Mouse (Mus musculus) heart, postnatal 10 days (tissue): ENCODE data around the gene Msrb3. TPM values are rescaled to one million over a fixed set of nuclear protein-coding genes. Genes with fewer than 3 reads are reported as not detected.
A peak's percentile ranks its signal among the peaks of the same experiment; 100 is the strongest.

ENCODE experiments used
- DNase-seq, 2 experiments: peaks; one replicate each; pipeline ENCODE4 v3.0.0; 2021
- intact Hi-C: fragments of 180-260 bp; cut with DNase I; formaldehyde crosslinking; loops from one replicate; pipeline ENCODE4 v1.15.1; 2025
- total RNA-seq, 2 experiments: library from RNA; stranded (reverse); gene quantifications; 2 replicates each; pipeline ENCODE4 v1.2.3; 2021

Msrb3 gene
- total RNA-seq: 100 to 1,000 TPM; 131 to 148 TPM

DNA sequence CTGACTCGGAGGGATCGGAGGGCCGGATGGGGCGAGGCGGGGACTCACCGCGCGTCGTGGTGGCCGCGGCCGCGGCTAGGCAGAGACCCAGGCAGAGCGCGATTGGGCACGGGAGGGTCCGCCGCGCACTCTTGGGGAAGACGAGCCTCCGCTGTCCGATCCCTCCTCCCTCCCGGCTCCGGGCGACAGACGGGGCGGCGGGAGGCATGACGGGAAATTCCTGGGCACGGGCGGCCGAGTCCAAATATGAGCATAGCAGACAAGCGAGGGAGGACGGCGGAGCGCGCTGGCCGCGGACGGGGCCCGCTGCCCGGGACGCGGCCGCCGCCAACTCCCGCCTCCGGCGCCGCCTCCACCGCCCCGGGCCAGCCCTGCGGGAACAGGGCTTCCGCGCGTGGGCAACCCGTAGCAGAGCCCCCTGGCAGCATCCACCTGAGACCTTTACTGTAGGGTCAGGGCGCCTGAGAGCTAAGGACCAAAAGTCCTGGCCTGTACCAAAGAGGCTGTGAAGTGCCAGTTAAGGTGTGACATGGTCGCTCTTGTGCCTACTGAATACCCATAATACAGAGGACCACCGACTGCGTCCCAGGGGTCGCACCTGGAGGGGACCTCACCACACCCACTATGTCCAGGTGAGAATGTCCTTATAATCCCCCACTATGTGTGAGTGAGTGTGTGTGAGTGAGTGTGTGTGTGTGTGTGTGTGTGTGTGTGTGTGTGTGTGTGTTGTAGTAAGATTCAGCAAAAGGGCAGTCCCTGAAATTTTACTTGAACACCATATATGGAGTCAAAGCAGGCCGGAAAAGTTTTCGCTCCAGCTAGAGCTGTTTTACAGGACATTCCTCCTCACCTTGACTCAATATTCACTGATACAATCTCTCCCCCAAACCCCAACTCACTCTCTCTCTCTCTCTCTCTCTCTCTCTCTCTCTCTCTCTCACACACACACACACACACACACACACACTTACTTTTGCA, at the start of gene Msrb3:
TSS of gene Msrb3 (minus strand) at position 317 of the 978 bp plus-strand sequence.
- peak; percentile 93 to 94 for DNase-seq
- intact Hi-C loops: no loop called here

DNA sequence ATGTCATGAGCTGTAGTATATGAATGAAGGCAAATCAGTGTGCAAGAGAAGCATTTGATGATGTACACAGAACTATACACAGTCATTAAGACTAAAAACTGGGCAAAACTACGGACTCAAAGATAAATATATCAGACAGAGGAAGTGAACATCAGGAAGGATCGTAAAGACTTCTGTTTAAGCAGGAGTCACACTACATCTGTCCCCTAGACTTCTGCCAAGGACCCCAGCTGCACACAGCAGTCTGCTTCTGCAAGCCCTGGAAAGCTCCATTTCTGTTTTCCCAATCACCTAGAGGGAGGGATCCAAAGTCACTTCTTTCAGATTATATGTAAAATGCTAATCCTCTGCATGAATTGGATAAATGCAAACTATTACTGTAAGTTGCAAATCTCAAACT, 49.6 kb upstream of the Msrb3 start:
- DNase-seq: peak in 1 of 2 experiments; percentile 24
- intact Hi-C loops: no loop called here

DNA sequence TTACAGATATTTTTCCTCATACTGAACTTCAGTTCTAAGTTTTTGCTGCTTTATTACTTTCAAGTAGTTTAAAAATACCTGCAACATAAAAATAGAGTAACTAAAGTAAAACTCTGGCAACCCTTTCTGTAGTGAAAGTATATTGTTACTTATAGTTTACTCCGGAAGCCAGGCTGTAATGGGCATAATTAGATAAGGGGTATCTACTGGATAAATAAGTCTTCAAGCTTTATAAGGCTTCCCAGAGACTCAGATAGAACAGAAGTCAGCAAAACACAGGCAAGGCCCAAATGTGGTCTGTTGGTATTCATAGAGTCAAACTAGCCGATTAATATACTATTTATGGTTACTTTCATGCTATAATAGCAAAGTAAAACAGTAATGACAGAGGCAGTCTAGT, 48.9 kb upstream of the Msrb3 start:
- DNase-seq: no peak
- intact Hi-C loops: no loop called here

DNA sequence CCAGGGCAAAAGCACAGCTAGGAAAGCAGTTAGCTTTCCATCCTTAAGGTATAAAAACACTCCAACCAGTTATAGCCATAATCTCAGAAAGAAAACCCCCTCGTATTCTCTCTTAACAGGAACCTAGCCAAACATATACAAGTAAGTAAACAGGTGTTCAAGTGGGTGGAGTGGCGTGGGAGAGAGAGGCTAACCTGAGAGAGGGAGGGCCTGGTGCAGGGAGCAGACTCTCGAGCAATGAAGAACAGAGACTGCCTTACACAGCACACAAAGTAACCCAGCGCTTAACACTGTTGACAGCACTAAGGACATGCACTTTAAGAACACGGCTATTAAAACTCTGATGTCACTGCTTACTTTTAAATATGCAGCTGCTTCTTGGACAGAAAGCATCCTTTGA, 47.9 kb upstream of the Msrb3 start:
- no peak for DNase-seq
- intact Hi-C loops: no loop called here

DNA sequence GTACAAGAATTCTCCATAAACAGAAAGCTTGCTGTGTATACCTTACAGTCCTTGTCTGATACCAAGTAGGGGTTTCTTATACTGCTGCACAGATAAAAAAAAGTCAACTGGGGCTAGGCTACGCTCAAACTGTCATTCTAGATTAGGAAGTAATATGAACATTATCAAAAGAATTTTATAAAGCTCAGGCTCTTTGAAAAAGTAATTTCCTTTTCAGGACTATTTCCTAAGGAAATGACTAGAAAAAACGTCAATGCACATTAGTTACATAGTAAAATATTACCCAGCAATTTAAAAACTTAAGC, 40.0 kb upstream of the Msrb3 start:
- DNase-seq: no peak
- intact Hi-C loops: loop anchor here (1.0 to 2.0 kb wide), 3 partner anchors 40 to 317 kb away; partner anchors contain the start of genes Lemd3 and Wif1

DNA sequence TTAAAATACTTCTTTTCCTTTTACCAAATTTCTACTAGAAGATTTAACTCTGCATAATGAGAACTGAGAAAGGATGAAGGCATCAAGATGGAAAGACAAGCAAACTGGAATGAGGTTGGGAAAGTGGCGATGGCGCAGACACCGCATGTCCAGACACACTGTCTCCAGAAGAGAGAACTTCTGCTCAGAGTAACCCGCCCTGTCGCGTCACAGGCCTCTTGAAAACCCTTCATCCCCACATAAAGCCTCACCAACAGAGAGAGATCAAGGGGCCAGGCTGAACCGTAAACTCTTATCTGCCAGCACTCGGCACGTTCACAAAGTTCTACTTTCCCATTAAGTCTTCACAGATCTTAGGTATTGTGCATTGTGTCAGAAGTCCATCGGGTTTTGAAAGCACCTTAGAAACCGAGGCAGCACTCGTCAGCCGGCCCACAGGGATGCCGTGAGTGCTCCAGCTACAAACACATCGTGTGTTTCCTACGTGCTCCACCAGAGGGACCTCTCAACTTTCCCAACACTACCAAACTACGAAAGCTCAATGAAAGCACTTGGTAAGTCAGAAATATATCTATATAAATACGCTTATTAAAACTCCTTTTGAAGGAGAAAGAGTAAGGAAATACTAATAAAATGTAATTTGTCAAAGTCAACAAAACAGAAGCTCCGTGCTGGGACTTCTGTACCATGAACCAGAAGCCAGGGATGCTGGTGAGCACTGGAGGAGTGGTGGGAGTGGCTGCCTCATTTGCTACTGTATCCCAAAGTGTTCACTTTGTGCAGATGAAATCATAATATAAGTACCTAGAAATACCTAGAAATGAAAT, 39.4 kb upstream of the Msrb3 start:
- intact Hi-C loops: loop anchor here (1.0 to 2.0 kb wide), 3 partner anchors 41 to 318 kb away; partner anchors contain the start of genes Lemd3 and Wif1
- DNase-seq: peak; percentile 57 to 70

DNA sequence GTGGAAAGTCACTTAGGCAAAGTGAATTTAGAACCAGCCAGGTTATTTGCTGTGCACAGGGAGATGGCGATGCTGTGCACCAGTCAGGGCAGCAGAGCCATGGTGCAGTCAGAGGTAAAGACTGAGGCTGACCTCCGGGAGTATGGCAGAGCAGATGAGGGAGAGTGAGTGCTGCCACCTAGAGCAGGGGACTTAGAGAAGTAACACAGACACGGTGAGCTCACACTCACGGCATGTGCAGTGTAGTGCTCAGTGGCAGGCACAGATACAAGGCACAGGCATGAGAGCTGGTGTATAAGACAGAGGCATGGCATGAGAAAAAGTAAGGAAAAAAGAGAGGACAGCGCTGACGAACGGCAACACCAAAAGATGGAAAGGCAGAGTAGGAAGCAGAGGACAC, 30.6 kb upstream of the Msrb3 start:
- intact Hi-C loops: no loop called here
- peak in 1 of 2 experiments; percentile 10 for DNase-seq

DNA sequence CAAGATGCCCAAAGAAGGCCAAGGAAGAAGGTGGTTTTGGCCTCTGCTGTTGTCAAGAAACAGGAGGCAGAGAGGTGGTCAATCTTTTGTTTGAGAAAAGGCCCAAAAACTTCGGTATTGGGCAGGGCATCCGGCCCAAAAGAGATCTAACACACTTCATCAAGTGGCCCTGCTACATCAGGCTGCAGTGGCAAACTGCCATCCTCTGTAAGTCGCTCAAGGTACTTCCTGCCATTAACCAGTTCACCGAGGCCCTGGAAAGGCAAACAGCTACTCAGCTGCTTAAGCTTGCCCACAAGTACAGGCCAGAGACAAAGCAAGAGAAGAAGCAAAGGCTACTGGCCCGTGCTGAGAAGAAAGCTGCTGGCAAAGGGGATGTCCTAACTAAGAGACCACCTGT, 29.3 kb upstream of the Msrb3 start:
- DNase-seq: peak; percentile 23 to 34
- intact Hi-C loops: no loop called here

DNA sequence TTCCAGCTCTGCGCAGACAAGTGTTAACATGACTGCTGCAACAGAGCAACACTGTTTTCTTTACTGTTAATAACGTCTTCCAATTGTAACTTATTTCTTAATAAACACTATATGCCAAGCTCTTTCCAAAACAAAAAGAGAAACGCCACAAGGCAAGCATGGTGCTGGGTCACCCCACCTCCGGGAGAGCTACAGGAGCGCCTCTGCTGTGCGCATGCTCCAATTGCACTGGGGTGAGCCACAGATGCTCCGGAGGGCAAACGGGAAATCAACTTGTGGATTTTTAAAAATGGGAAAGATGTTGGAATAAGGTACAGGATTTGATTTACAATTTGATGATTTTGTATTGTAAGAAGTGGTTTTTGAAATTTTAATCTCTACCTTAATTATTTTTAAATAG, 27.3 kb upstream of the Msrb3 start:
- intact Hi-C loops: no loop called here
- no peak for DNase-seq

DNA sequence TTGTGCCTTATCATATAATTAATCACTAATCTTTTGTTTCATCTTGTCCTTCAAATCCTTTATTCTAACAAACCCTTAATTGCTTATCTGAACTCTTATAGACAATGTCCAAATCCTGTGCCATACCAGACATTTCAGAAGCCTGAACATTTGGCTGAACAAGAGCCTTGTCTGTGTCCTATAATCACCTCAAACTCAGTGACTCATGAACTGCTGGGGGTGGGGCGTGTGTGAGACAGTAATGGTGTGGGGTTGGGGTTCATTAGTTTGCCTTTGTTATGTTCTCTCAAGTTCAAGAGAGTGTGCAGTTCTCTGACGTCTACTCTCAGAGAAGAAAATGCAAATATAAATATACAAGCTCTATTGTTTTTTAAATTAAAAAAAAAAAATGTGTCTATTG, 22.6 kb upstream of the Msrb3 start:
- intact Hi-C loops: no loop called here

DNA sequence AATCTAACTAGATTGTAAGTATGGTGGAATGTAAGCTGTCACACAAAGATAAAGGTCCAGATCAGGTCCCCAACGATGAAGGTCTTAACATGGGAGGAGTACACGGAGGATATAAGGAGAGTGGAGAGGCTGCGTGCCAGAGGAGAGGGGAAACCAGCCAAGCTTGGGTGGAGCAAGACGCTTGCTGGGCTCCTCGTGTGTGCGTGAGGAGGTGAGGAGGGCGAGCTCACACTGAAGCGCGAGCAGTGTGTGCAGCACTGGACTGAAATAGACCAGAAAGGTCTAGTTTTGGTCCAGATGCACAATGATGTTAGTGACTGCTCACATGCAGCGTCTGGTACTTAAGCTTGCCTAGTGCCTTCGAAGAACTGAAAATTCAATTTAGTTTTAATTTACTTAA, 21.7 kb upstream of the Msrb3 start:
- intact Hi-C loops: no loop called here
- no peak for DNase-seq

More for the DNA sequence above, 22.6 kb upstream of the Msrb3 start:
- DNase-seq: no peak

DNA sequence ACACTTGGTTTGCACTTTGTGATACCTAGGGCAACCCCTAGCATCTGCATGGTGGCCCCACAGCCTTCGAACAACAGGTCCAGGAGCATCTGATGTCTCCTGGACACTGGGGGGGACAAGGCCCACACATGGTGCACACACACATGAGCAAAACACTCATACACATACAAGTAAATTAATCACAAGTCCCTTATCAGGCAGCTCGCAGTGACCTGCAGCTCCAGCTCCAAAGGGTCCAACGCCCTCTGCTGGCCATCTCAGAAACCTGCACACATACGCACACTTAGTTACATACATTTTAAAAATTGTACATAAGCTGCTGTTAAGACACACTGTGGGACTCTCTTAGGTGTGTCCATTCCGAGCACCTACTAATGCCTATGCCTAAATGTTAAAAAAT, 17.3 kb upstream of the Msrb3 start:
- intact Hi-C loops: no loop called here
- peak in 1 of 2 experiments; percentile 28 for DNase-seq

DNA sequence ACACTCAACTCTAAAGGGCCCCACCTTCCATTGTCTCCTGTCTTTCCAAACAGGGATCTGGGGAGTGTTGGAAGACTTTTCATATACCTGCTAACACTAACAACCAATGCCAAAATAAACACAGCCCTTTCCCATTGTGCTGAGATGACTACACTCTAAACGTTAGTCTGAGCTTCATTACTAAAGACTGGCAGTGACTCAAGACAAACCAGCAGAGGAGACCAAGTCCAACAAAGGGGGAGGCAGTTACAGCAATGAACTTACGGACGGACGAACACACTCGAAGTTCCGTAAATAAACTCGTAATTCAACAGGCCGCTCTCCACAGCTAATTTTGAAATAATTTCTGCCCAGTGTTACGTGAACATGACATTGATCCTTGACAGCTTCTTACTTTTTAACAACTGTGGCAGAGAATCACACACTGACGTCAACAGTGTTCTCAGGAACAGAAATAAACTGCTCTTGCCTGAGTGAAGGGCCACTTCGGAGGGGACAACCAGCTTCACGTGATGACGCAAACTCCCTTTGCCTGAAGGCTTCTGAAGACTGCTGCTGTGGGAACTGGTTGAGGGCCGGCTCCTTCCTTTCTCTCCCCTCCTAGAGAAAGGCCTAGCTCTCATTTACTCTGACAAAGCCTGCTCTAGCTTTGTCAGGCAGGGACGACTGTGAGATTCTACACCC, 16.2 kb upstream of the Msrb3 start:
- intact Hi-C loops: no loop called here
- peak; percentile 56 to 59 for DNase-seq

DNA sequence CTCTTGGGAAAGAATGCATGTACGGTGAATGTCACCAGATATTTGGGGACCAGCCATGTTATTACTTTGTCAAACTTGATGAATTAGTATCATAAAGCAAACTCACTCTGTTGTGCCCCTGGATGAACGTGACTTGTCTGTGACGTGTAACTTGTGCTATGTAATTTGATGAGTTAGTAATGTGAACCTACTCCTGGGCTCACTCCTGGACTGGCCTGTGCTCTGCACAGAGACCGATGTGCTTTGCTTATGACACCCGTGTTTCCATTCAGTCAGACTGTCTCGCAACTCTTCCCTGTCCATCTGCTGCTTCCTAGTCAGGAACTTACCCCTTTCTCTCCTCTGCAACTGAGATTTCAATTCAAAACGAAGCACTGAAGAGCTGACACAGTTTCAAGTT, 15.4 kb upstream of the Msrb3 start:
- intact Hi-C loops: no loop called here
- DNase-seq: no peak

DNA sequence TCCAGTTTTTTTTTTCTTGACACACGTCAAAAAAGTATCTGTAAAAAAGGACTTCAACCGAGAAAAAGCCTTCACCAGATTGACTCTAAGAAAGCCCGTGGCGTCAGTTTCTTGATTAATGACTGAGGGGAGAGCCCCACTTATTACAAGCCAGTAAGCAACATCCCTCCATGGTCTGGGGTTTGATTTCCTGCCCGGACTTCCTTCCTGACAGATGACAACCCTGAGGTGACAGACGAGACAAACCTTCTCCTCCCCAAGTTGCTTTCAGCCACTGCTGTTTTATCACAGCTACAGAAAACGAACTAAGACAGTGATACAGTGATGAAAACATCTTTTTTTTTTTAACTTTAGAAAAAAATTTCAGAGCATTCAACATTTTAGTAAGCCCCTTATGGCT, 14.9 kb upstream of the Msrb3 start:
- intact Hi-C loops: no loop called here
- DNase-seq: no peak

DNA sequence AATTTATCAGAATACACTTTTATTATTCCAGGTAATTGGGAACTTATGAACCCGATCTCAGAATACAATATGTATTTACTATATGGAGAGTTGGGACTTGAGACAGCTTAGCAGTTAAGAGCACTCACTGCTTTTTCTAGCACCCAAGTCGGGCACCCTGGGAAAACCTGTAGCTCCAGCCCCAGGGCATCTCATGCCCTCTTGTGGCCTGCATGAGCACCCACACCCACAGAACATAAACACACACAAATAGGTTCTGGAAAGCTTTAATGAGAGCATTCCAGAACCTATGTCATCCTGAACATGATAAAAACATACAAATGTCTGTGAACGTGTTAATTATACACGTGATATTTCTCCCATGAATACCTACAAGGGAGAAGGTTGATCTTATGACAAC, 13.1 kb upstream of the Msrb3 start:
- intact Hi-C loops: no loop called here
- no peak for DNase-seq

DNA sequence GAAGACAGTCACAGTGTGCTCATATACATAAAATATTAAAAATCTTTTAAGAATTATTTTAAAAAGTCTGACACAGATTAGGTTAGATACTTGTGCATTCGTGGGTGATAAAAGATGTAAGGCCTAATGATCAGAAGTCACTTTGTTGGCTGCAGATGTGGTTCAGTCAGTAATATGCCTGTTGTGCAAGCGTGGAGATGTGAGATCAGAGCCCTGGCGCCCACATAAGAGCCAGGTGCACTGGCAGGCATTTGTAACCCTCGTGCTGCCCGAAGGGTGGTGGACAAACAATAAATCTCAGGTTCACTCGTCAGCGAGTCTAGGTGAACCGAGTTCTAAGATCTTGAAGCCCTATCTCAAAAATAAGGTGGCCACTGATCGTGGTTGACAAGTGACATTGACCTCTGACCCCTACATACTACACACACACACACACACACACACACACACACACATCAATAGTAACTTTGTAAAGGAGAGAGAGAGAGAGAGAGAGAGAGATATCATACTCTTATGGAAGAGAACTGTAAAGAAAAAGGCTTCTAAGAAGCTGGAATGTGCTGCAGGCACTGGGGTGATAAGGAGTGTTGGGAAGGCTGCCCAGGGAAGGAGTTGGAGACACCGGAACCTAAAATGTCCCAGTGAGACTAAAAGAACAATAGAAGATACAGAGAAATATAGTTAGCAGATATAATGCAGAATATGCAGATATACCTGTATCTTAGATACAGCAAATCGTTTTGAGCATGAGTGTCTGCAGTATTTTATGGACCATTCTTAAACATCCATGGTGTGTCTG, 10.1 kb upstream of the Msrb3 start:
- no peak for DNase-seq
- intact Hi-C loops: no loop called here

DNA sequence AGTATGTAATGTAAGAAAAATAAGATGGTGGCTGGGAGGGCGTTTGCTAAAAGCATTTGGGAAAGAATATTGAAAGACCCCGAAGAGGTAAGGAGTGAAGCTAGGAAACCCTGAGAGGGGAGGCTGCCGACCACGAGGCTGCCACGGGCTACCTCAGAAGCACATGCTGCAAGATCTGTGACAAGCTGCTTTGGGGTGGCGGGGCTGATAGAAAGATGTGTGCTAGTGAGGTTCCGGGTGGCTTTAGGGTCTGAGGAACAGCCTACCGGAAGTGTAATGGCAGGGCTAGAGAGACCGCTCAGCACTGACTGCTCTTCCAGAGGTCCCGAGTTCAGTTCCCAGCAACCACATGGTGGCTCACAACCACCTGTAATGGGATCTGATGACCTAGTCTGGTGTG, 5.8 kb upstream of the Msrb3 start:
- DNase-seq: no peak
- intact Hi-C loops: no loop called here

DNA sequence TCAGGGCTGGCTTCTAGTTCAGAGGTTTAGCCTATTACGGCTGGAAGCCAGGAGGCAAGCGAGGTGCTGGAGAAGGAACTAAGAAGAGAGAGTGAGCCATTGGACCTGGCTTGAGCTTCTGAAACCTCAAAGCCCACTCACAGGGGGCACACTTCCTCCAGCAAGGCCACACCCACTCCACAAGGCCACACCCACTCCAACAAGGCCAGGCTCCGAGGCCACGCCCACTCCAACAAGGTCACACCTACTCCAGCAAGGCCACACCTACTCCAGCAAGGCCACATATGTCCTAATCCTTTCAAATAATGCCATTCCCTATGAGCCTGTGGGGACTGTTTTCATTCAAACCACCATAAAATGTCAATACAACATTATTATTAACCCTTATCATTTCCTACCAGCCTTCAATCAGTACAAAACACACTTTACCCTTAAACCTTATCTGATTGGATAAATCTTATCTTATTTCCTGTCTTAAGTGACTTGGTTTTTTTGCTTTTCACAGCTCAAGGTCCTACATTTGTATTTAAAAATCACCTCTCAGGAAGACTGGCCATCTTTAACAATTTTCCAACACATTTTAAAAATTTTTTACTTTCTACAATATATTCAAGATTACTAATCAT, 5.1 kb upstream of the Msrb3 start:
- intact Hi-C loops: no loop called here
- peak in 1 of 2 experiments; percentile 32 for DNase-seq

DNA sequence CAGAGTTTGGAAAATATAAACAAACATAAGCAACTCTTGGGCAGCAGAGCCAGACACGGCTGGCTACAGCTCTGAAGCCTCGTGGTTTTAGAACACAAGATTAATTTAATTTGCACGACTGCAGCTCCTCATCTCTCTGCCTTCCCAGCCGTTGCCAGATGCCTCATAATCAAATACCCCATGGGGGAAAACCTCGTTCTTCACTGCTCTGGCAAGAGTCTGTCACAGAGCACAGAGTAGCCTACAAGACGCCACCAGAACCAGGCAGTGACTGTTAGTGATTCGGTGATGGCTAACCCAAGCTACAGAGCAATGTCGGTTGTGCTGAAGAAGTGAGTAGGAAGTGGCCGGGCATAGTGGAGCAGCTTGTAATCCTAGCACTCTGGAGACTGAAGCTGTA, 2.8 kb upstream of the Msrb3 start:
- DNase-seq: no peak
- intact Hi-C loops: no loop called here
